Mouse (Mus musculus) MEL (cell line): ENCODE measurements around the gene Zar1. TPM values are rescaled to one million over a fixed set of nuclear protein-coding genes. Genes with fewer than 3 reads are reported as not detected.

ENCODE experiments used
- DNase-seq: peaks from one replicate; pipeline ENCODE4 v3.0.0; 2011; ENCODE audit warnings: low read depth, low spot score
- H3K27ac ChIP-seq: 2 replicates; pipeline ENCODE4 v1.5.1; 2012; ENCODE audit warnings: low read depth, mild to moderate bottlenecking, control low read depth, low read length, moderate library complexity; ENCODE audit not compliant: control insufficient read depth
- H3K27me3 ChIP-seq, 2 experiments: fragments of 150-350 bp in 1 of 2; sonication (generic) in 1 of 2; 2 replicates each; pipeline ENCODE4 v1.6.1; 2012; ENCODE audit warnings: low read length in 2 of 2, mild to moderate bottlenecking in 2 of 2, improper control_type of control experiment in 1 of 2, moderate library complexity in 1 of 2; ENCODE audit not compliant: insufficient read depth in 2 of 2, control insufficient read depth in 1 of 2
- H3K36me3 ChIP-seq, 2 experiments: 2 replicates each; pipeline ENCODE4 v1.6.1; 2012 to 2014; ENCODE audit warnings: low read length in 2 of 2, improper control_type of control experiment in 1 of 2, inconsistent platforms in 1 of 2, mild to moderate bottlenecking in 1 of 2; ENCODE audit not compliant: insufficient read depth in 2 of 2, control insufficient read depth in 1 of 2
- H3K4me1 ChIP-seq, 2 experiments: fragments of 150-350 bp in 1 of 2; sonication (generic) in 1 of 2; 2 replicates each; pipeline ENCODE4 v1.6.1; 2012; ENCODE audit warnings: low read length in 2 of 2, improper control_type of control experiment in 1 of 2, mild to moderate bottlenecking in 1 of 2; ENCODE audit not compliant: insufficient read depth in 2 of 2, control insufficient read depth in 1 of 2
- H3K4me3 ChIP-seq, 2 experiments: fragments of 150-350 bp in 1 of 2; sonication (generic) in 1 of 2; 2 replicates each; pipeline ENCODE4 v1.5.1; 2012; ENCODE audit warnings: low read depth in 2 of 2, low read length in 2 of 2, mild to moderate bottlenecking in 2 of 2, moderate library complexity in 2 of 2, control low read depth in 1 of 2, improper control_type of control experiment in 1 of 2; ENCODE audit not compliant: control insufficient read depth in 1 of 2, insufficient read depth in 1 of 2
- H3K79me2 ChIP-seq: 2 replicates; pipeline ENCODE4 v1.6.1; 2012; ENCODE audit warnings: mild to moderate bottlenecking, low read length, moderate library complexity; ENCODE audit not compliant: control insufficient read depth, poor library complexity, insufficient read depth
- H3K9ac ChIP-seq: 2 replicates; pipeline ENCODE4 v1.6.1; 2012; ENCODE audit warnings: low read depth, mild to moderate bottlenecking, control low read depth, low read length, moderate library complexity; ENCODE audit not compliant: control insufficient read depth, poor library complexity, severe bottlenecking
- H3K9me3 ChIP-seq: fragments of 150-350 bp; sonication (generic); replicated peaks from 2 replicates; pipeline ENCODE4 v1.6.1; 2012; ENCODE audit warnings: mild to moderate bottlenecking, low read length, improper control_type of control experiment, moderate library complexity; ENCODE audit not compliant: insufficient read depth
- CHD1 ChIP-seq: IDR thresholded peaks from 2 replicates; pipeline ENCODE4 v1.6.1; 2012; ENCODE audit warnings: low read depth, mild to moderate bottlenecking, inconsistent platforms, low read length, improper control_type of control experiment
- CTCF ChIP-seq, 3 experiments: IDR thresholded peaks in 2 of 3; conservative IDR thresholded peaks in 1 of 3; 2 replicates each; pipeline ENCODE4 v1.5.1; 2011 to 2012; ENCODE audit warnings: low read length in 3 of 3, low read depth in 2 of 3, mild to moderate bottlenecking in 2 of 3, improper control_type of control experiment in 1 of 3, inconsistent platforms in 1 of 3, mixed read lengths in 1 of 3, moderate library complexity in 1 of 3; ENCODE audit not compliant: control insufficient read depth in 1 of 3, insufficient read depth in 1 of 3, poor library complexity in 1 of 3, severe bottlenecking in 1 of 3
- E2F4 ChIP-seq: IDR thresholded peaks from 2 replicates; pipeline ENCODE4 v1.6.1; 2011; ENCODE audit warnings: low read depth, low read length, improper control_type of control experiment, borderline replicate concordance
- ELF1 ChIP-seq: IDR thresholded peaks from 2 replicates; pipeline ENCODE4 v1.6.1; 2014; ENCODE audit warnings: low read depth, mild to moderate bottlenecking, inconsistent platforms, low read length, improper control_type of control experiment, moderate library complexity
- ETS1 ChIP-seq: IDR thresholded peaks from 2 replicates; pipeline ENCODE4 v1.6.1; 2012; ENCODE audit warnings: low read depth, mild to moderate bottlenecking, inconsistent platforms, low read length, improper control_type of control experiment, moderate library complexity
- GABPA ChIP-seq: IDR thresholded peaks from 2 replicates; pipeline ENCODE4 v1.6.1; 2012; ENCODE audit warnings: low read depth, mild to moderate bottlenecking, inconsistent platforms, low read length, improper control_type of control experiment, moderate library complexity
- GATA1 ChIP-seq: IDR thresholded peaks from 2 replicates; pipeline ENCODE4 v1.6.1; 2011; ENCODE audit warnings: low read depth, low read length, improper control_type of control experiment
- KAT2A ChIP-seq: conservative IDR thresholded peaks from 2 replicates; pipeline ENCODE4 v1.6.1; 2012; ENCODE audit warnings: low read depth, low read length, improper control_type of control experiment, inconsistent platforms
- MAFK ChIP-seq: IDR thresholded peaks from 2 replicates; pipeline ENCODE4 v1.6.1; 2011; ENCODE audit warnings: low read depth, mild to moderate bottlenecking, low read length, improper control_type of control experiment, borderline replicate concordance
- MXI1 ChIP-seq: IDR thresholded peaks from 2 replicates; pipeline ENCODE4 v1.6.1; 2011; ENCODE audit warnings: mild to moderate bottlenecking, low read depth, low read length, improper control_type of control experiment
- MYB ChIP-seq: IDR thresholded peaks from 2 replicates; pipeline ENCODE4 v1.6.1; 2011; ENCODE audit warnings: mild to moderate bottlenecking, low read depth, low read length, improper control_type of control experiment
- MYC ChIP-seq: IDR thresholded peaks from 2 replicates; pipeline ENCODE4 v1.6.1; 2011; ENCODE audit warnings: low read depth, mild to moderate bottlenecking, low read length, improper control_type of control experiment, moderate library complexity
- POLR2A ChIP-seq, 2 experiments: IDR thresholded peaks; 2 replicates each; pipeline ENCODE4 v1.6.1; 2011 to 2012; ENCODE audit warnings: low read length in 2 of 2, mild to moderate bottlenecking in 2 of 2, control low read depth in 1 of 2, improper control_type of control experiment in 1 of 2, low read depth in 1 of 2, moderate library complexity in 1 of 2; ENCODE audit not compliant: control insufficient read depth in 1 of 2, insufficient read depth in 1 of 2, poor library complexity in 1 of 2
- POLR2AphosphoS2 ChIP-seq: IDR thresholded peaks from 2 replicates; pipeline ENCODE4 v1.6.1; 2011; ENCODE audit warnings: low read length, improper control_type of control experiment
- RCOR1 ChIP-seq: IDR thresholded peaks from 2 replicates; pipeline ENCODE4 v1.6.1; 2012; ENCODE audit warnings: low read depth, mild to moderate bottlenecking, inconsistent platforms, low read length, improper control_type of control experiment
- SMC3 ChIP-seq: IDR thresholded peaks from 2 replicates; pipeline ENCODE4 v1.6.1; 2011; ENCODE audit warnings: low read depth, low read length, improper control_type of control experiment
- TAL1 ChIP-seq: IDR thresholded peaks from 2 replicates; pipeline ENCODE4 v1.6.1; 2012; ENCODE audit warnings: mild to moderate bottlenecking, inconsistent platforms, low read length, moderate library complexity, mixed read lengths
- TBP ChIP-seq: IDR thresholded peaks from 2 replicates; pipeline ENCODE4 v1.8.0; 2011; ENCODE audit warnings: low read depth, low read length, improper control_type of control experiment
- TCF12 ChIP-seq: IDR thresholded peaks from 2 replicates; pipeline ENCODE4 v1.6.1; 2014; ENCODE audit warnings: low read depth, mild to moderate bottlenecking, inconsistent platforms, low read length, improper control_type of control experiment, moderate library complexity
- UBTF ChIP-seq: IDR thresholded peaks from 2 replicates; pipeline ENCODE4 v1.6.1; 2012; ENCODE audit warnings: low read depth, mild to moderate bottlenecking, inconsistent platforms, low read length, improper control_type of control experiment, moderate library complexity, borderline replicate concordance; ENCODE audit not compliant: insufficient read depth
- USF1 ChIP-seq: IDR thresholded peaks from 2 replicates; pipeline ENCODE4 v1.6.1; 2014; ENCODE audit warnings: low read depth, mild to moderate bottlenecking, inconsistent platforms, low read length, improper control_type of control experiment, moderate library complexity
- USF2 ChIP-seq, 2 experiments: IDR thresholded peaks; 2 replicates each; pipeline ENCODE4 v1.6.1; 2011 to 2012; ENCODE audit warnings: improper control_type of control experiment in 2 of 2, low read length in 2 of 2, borderline replicate concordance in 1 of 2, inconsistent platforms in 1 of 2, low read depth in 1 of 2, mild to moderate bottlenecking in 1 of 2; ENCODE audit not compliant: insufficient read depth in 1 of 2
- ZC3H11A ChIP-seq: IDR thresholded peaks from 2 replicates; pipeline ENCODE4 v1.6.1; 2012; ENCODE audit warnings: low read depth, mild to moderate bottlenecking, inconsistent platforms, low read length, improper control_type of control experiment
- ZMIZ1 ChIP-seq: IDR thresholded peaks from 2 replicates; pipeline ENCODE4 v1.6.1; 2012; ENCODE audit warnings: low read depth, mild to moderate bottlenecking, inconsistent platforms, low read length, improper control_type of control experiment, moderate library complexity
- polyA plus RNA-seq, 2 experiments: library from polyadenylated mRNA; stranded (reverse) in 1 of 2; unstranded in 1 of 2; fragments of >175 nt in 1 of 2; fragments of >200 nt in 1 of 2; gene quantifications; 2 replicates each; pipeline versions ENCODE4 v1.2.1 to v1.2.4; 2012; ENCODE audit warnings: low replicate concordance in 2 of 2, low read depth in 1 of 2; ENCODE audit not compliant: insufficient read length in 2 of 2, insufficient read depth in 1 of 2, missing spikeins in 1 of 2
- total RNA-seq: library from RNA; depleted of rRNA; stranded (reverse); fragments of 300-350 nt; gene quantifications from 2 replicates; pipeline ENCODE4 v1.2.3, GENCODE M21; 2012

The Zar1 gene
- total and polyA plus RNA-seq, 3 experiments = 0.93 TPM; not detected in 2

DNA sequence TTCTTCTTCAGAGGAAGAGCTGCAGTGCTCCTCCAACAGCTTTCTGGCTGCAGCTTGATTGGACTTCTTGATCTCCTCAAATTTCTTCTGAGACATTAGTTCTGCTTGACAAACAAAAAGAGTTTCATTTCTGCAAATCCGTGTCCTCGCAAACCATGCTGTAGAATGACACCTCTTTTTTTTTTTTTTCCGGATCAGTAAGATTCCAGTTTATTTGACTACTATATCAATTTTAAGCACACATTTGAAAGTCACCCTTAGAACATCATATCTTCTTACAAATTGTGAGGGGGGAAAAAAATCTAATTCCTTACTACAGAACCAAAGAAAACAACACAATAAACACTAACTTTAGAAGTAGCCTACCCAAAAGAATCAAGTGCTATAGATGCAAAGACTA lies 24.8 kb downstream of the Zar1 start:
- no peak overlapping the region for H3K4me3 ChIP-seq
- no peak overlapping the region for H3K27ac ChIP-seq
- peaks cover 11% of the 10 kb centered on the region for H3K79me2 ChIP-seq
- peaks cover 4 to 9% of the 10 kb centered on the region in 2 experiments for H3K4me1 ChIP-seq
- DNase-seq = no peak
- H3K9ac ChIP-seq = no peak overlapping the region
- peaks cover 13 to 30% of the 10 kb centered on the region in 2 experiments for H3K36me3 ChIP-seq
- H3K9me3 ChIP-seq = no peaks in the 10 kb centered on the region
- TF ChIP-seq USF2 (IDR thresholded peaks at IDR 0.05; ENCODE audit: borderline replicate concordance in 1 of 2, insufficient read depth in 1 of 2, low read depth in 1 of 2, low read length in 2 of 2) = no peak
- TF ChIP-seq RCOR1 = no peak
- no peak for TF ChIP-seq TAL1
- no peak for TF ChIP-seq CHD1
- no peak for TF ChIP-seq E2F4
- TF ChIP-seq TCF12 = no peak
- TF ChIP-seq GABPA = no peak
- no peak for TF ChIP-seq UBTF
- no peak for TF ChIP-seq MYC
- no peak for TF ChIP-seq CTCF (IDR thresholded peaks at IDR 0.05 in 2 of 3, conservative IDR thresholded peaks at IDR 0.05 in 1 of 3; ENCODE audit: control insufficient read depth in 1 of 3, insufficient read depth in 1 of 3, low read depth in 2 of 3, low read length in 3 of 3, poor library complexity in 1 of 3, severe bottlenecking in 1 of 3)
- no peak for TF ChIP-seq POLR2A (IDR thresholded peaks at IDR 0.05; ENCODE audit: control insufficient read depth in 1 of 2, insufficient read depth in 1 of 2, low read depth in 1 of 2, low read length in 2 of 2, poor library complexity in 1 of 2)
- no peaks in the 10 kb centered on the region for H3K27me3 ChIP-seq

DNA sequence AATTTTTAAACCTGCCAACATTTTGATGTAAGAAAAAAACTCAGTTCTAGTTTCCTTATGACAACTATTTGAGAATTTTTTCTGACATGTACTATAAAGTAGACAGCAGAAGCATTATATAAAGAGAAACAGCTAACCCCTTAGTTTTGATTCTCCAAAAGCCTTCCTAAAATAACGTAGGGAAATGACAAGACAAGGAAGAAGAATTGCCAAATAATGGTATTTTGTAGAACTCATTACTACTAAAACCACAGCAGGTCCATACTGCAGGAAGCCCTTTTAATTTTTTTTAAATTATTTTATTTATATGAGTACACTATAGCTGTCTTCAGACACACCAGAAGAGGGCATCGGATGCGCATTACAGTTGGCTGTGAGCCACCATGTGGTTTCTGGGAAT lies 29.8 kb downstream of the Zar1 start:
- Histone ChIP-seq H3K27ac (no peak overlapping the region), H3K9me3 (no peaks in the 10 kb centered on the region), H3K4me3 (no peak overlapping the region), H3K4me1 (no peaks in the 10 kb centered on the region; a peak in 1 of 4 replicates), H3K36me3 (peaks cover 2 to 24% of the 10 kb centered on the region in 2 experiments; a peak in 3 of 4 replicates), H3K9ac (no peak overlapping the region), H3K79me2 (no peaks in the 10 kb centered on the region), H3K27me3 (no peaks in the 10 kb centered on the region)
- TF ChIP-seq USF1 (no peak), TBP (no peak), SMC3 (no peak), MAFK (no peak), ELF1 (no peak), POLR2AphosphoS2 (no peak), ZMIZ1 (no peak), ETS1 (no peak), GABPA (no peak), MXI1 (no peak), KAT2A (no peak), ZC3H11A (no peak), GATA1 (no peak), RCOR1 (no peak), MYB (no peak)
- DNase-seq = no peak
